Mouse (Mus musculus): ENCODE results near the gene Gjd3. TPM values are rescaled to one million over a fixed set of nuclear protein-coding genes. Genes with fewer than 3 reads are reported as not detected.
A peak's percentile ranks its signal among the peaks of the same experiment; 100 is the strongest.
"Not testable (repeated sequence)": the region's sequence is repeated elsewhere in the genome, so short reads cannot be mapped to it uniquely, and the experiment has no call there.

Gjd3 gene
- polyA plus RNA-seq, 1 experiment, result not detected

- TF ChIP-seq CTCF (IDR thresholded peaks at IDR 0.05; ENCODE audit: borderline replicate concordance, insufficient read depth, low read length) (no peak), POLR2A (IDR thresholded peaks at IDR 0.05; ENCODE audit: low read depth, low read length) (peak; percentile 62)
- Histone ChIP-seq H3K4me1 (ENCODE audit: control insufficient read depth, insufficient read depth, low read length) (0 out of 2 replicates have a peak, but pooled peaks cover 1% of the 10 kb centered on the region), H3K4me3 (ENCODE audit: insufficient read depth, low read length) (peak overlapping the region; percentile 28), H3K27ac (ENCODE audit: insufficient read depth, low read length) (peak overlapping the region; percentile 86)
These were observed 46.0 kb downstream of the Gjd3 start for GRCm38 (mm10) chr11:98936606-98937409.

GRCm38 (mm10) chr11:98936170-98936569, 46.6 kb downstream of the Gjd3 start:
- Histone ChIP-seq H3K27ac (ENCODE audit: insufficient read depth, low read length) (peak overlapping the region; percentile 86), H3K4me1 (ENCODE audit: control insufficient read depth, insufficient read depth, low read length) (peaks cover 8% of the 10 kb centered on the region; the same call in 1 of the 2 replicates), H3K4me3 (ENCODE audit: insufficient read depth, low read length) (peak overlapping the region; percentile 28)
- TF ChIP-seq POLR2A (IDR thresholded peaks at IDR 0.05; ENCODE audit: low read depth, low read length) (peak; percentile 89), CTCF (IDR thresholded peaks at IDR 0.05; ENCODE audit: borderline replicate concordance, insufficient read depth, low read length) (no peak)

GRCm38 (mm10) chr11:98935123-98935522, 47.7 kb downstream of the Gjd3 start:
- Histone ChIP-seq H3K4me3 (ENCODE audit: insufficient read depth, low read length) (no peak overlapping the region), H3K4me1 (ENCODE audit: control insufficient read depth, insufficient read depth, low read length) (peaks cover 17% of the 10 kb centered on the region), H3K27ac (ENCODE audit: insufficient read depth, low read length) (no peak overlapping the region)
- TF ChIP-seq POLR2A (IDR thresholded peaks at IDR 0.05; ENCODE audit: low read depth, low read length) (no peak), CTCF (IDR thresholded peaks at IDR 0.05; ENCODE audit: borderline replicate concordance, insufficient read depth, low read length) (no peak)

DNA sequence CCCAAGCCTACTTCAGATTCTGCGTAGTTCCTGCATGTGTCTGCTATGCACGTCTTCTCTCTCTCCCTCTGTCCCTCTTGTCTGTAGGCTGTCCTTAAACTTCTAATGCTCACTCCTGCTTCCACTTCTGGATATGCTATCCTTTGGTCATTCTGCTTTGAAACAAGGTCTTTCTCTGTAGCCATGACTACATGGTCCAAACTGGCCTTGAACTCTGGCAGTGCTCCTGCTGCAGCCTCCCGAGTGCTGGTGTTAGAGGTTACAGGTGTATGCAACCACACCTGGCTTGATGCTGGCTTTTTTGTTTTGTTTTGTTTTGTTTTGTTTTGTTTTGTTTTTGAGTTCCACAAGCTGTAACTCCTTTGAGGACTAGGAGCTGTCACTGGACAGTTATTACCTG, 48.4 kb downstream of the Gjd3 start:
- H3K27ac ChIP-seq (ENCODE audit: insufficient read depth, low read length), result no peak overlapping the region
- TF ChIP-seq CTCF (IDR thresholded peaks at IDR 0.05; ENCODE audit: borderline replicate concordance, insufficient read depth, low read length) (no peak), POLR2A (IDR thresholded peaks at IDR 0.05; ENCODE audit: low read depth, low read length) (no peak)

GRCm38 (mm10) chr11:98933847-98934246, 49.0 kb downstream of the Gjd3 start:
- not testable (repeated sequence) for H3K4me3 ChIP-seq (ENCODE audit: insufficient read depth, low read length)
- Histone ChIP-seq H3K4me1 (ENCODE audit: control insufficient read depth, insufficient read depth, low read length) (peaks cover 25% of the 10 kb centered on the region), H3K27ac (ENCODE audit: insufficient read depth, low read length) (peak overlapping the region; percentile 10)

More for the DNA sequence above, 48.4 kb downstream of the Gjd3 start:
- Histone ChIP-seq H3K4me1 (ENCODE audit: control insufficient read depth, insufficient read depth, low read length) (peaks cover 24% of the 10 kb centered on the region), H3K4me3 (ENCODE audit: insufficient read depth, low read length) (no peak overlapping the region)

DNA sequence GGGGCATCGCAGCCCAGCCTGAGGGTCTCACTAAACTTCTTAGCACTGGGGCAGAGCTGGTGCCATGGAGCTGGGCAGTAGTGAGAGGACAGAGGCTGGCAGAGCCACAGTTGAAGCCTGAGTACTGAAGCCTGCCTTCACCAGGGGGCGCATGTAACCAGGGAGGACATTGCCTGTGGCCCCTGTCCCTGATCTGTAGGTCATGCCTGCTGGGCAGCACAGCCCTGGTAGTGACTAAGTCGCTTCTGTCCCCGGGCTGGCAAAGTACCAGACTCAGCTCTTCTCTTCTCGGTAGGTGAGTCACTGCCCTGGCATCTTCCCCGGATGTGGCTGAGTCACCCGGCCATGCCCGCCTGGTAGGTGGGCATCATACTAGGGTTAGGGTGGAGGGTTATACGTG, 49.7 kb downstream of the Gjd3 start:
- Histone ChIP-seq H3K4me1 (ENCODE audit: control insufficient read depth, insufficient read depth, low read length) (peaks cover 25% of the 10 kb centered on the region), H3K4me3 (ENCODE audit: insufficient read depth, low read length) (no peak overlapping the region), H3K27ac (ENCODE audit: insufficient read depth, low read length) (peak overlapping the region; percentile 10)
- TF ChIP-seq CTCF (IDR thresholded peaks at IDR 0.05; ENCODE audit: borderline replicate concordance, insufficient read depth, low read length), result peak; percentile 72; the same call in 1 of the 2 replicates
- TF ChIP-seq POLR2A (IDR thresholded peaks at IDR 0.05; ENCODE audit: low read depth, low read length), result no peak

- no peak for TF ChIP-seq POLR2A (IDR thresholded peaks at IDR 0.05; ENCODE audit: low read depth, low read length)
- H3K4me1 ChIP-seq (ENCODE audit: control insufficient read depth, insufficient read depth, low read length), result peaks cover 25% of the 10 kb centered on the region
- H3K27ac ChIP-seq (ENCODE audit: insufficient read depth, low read length), result peak overlapping the region; percentile 10; the same call in 1 of the 2 replicates
- no peak overlapping the region for H3K4me3 ChIP-seq (ENCODE audit: insufficient read depth, low read length)
These were observed 50.3 kb downstream of the Gjd3 start for GRCm38 (mm10) chr11:98932293-98933091.

Other genes starting within 250 kb of the Gjd3 start
- 66.0 and 83.9 TPM in 2 replicates for gene Thra, start 242.4 kb downstream of the Gjd3 start, polyA plus RNA-seq (2011; ENCODE audit: insufficient read length, low read depth, missing spikeins)
- gene Nr1d1, start 207.7 kb downstream of the Gjd3 start, polyA plus RNA-seq (2011; ENCODE audit: insufficient read length, low read depth, missing spikeins), result 18.7 and 23.7 TPM in 2 replicates
- gene Msl1, start 187.5 kb downstream of the Gjd3 start, polyA plus RNA-seq (2011; ENCODE audit: insufficient read length, low read depth, missing spikeins), result 77.7 and 83.8 TPM in 2 replicates
- gene Casc3, start 178.1 kb downstream of the Gjd3 start, polyA plus RNA-seq (2011; ENCODE audit: insufficient read length, low read depth, missing spikeins), result 29.7 and 36.7 TPM in 2 replicates
- gene Rapgefl1, start 146.2 kb downstream of the Gjd3 start, polyA plus RNA-seq (2011; ENCODE audit: insufficient read length, low read depth, missing spikeins), result 1.6 and 2.0 TPM in 2 replicates
- 10.7 and 11.4 TPM in 2 replicates for gene Wipf2, start 119.4 kb downstream of the Gjd3 start, polyA plus RNA-seq (2011; ENCODE audit: insufficient read length, low read depth, missing spikeins)
- gene Cdc6, start 75.2 kb downstream of the Gjd3 start, polyA plus RNA-seq (2011; ENCODE audit: insufficient read length, low read depth, missing spikeins), result 7.4 and 11.8 TPM in 2 replicates
- 26.8 and 28.2 TPM in 2 replicates for gene Rara, start 55.2 kb downstream of the Gjd3 start, polyA plus RNA-seq (2011; ENCODE audit: insufficient read length, low read depth, missing spikeins)
- gene Top2a, start 41.2 kb upstream of the Gjd3 start, polyA plus RNA-seq (2011; ENCODE audit: insufficient read length, low read depth, missing spikeins), result 141 and 227 TPM in 2 replicates
- 212 and 419 TPM in 2 replicates for gene Igfbp4, start 58.2 kb upstream of the Gjd3 start, polyA plus RNA-seq (2011; ENCODE audit: insufficient read length, low read depth, missing spikeins)
- not detected in 2 replicates for gene Tns4, start 106.3 kb upstream of the Gjd3 start, polyA plus RNA-seq (2011; ENCODE audit: insufficient read length, low read depth, missing spikeins)
- gene Ccr7, start 172.1 kb upstream of the Gjd3 start, polyA plus RNA-seq (2011; ENCODE audit: insufficient read length, low read depth, missing spikeins), result not detected in 2 replicates
- 137 and 154 TPM in 2 replicates for gene Smarce1, start 248.0 kb upstream of the Gjd3 start, polyA plus RNA-seq (2011; ENCODE audit: insufficient read length, low read depth, missing spikeins)

Measured in embryonic fibroblast, embryonic 13.5 days (primary cell).